Mouse (Mus musculus) MEL (cell line): Measurements from ENCODE around the gene Tshr.

Experiments used
- CHD2 ChIP-seq: IDR thresholded peaks from 2 replicates; pipeline ENCODE4 v1.6.1; 2011; ENCODE audit warnings: low read length, improper control_type of control experiment
- CTCF ChIP-seq, 3 experiments: IDR thresholded peaks in 2 of 3; conservative IDR thresholded peaks in 1 of 3; 2 replicates each; pipeline ENCODE4 v1.5.1; 2011 to 2012; ENCODE audit warnings: low read length in 3 of 3, low read depth in 2 of 3, mild to moderate bottlenecking in 2 of 3, improper control_type of control experiment in 1 of 3, inconsistent platforms in 1 of 3, mixed read lengths in 1 of 3, moderate library complexity in 1 of 3; ENCODE audit not compliant: control insufficient read depth in 1 of 3, insufficient read depth in 1 of 3, poor library complexity in 1 of 3, severe bottlenecking in 1 of 3
- EP300 ChIP-seq, 2 experiments: IDR thresholded peaks; 2 replicates each; pipeline ENCODE4 v1.6.1; 2011; ENCODE audit warnings: improper control_type of control experiment in 2 of 2, low read length in 2 of 2, low read depth in 1 of 2, mild to moderate bottlenecking in 1 of 2
- ETS1 ChIP-seq: IDR thresholded peaks from 2 replicates; pipeline ENCODE4 v1.6.1; 2012; ENCODE audit warnings: low read depth, mild to moderate bottlenecking, inconsistent platforms, low read length, improper control_type of control experiment, moderate library complexity
- GATA1 ChIP-seq: IDR thresholded peaks from 2 replicates; pipeline ENCODE4 v1.6.1; 2011; ENCODE audit warnings: low read depth, low read length, improper control_type of control experiment
- JUND ChIP-seq: IDR thresholded peaks from 2 replicates; pipeline ENCODE4 v1.6.1; 2011; ENCODE audit warnings: low read depth, mild to moderate bottlenecking, improper control_type of control experiment, low read length
- MAFK ChIP-seq: IDR thresholded peaks from 2 replicates; pipeline ENCODE4 v1.6.1; 2011; ENCODE audit warnings: low read depth, mild to moderate bottlenecking, low read length, improper control_type of control experiment, borderline replicate concordance
- MAX ChIP-seq: IDR thresholded peaks from 2 replicates; pipeline ENCODE4 v1.6.1; 2011; ENCODE audit warnings: low read length, improper control_type of control experiment
- MXI1 ChIP-seq: IDR thresholded peaks from 2 replicates; pipeline ENCODE4 v1.6.1; 2011; ENCODE audit warnings: mild to moderate bottlenecking, low read depth, low read length, improper control_type of control experiment
- POLR2A ChIP-seq, 2 experiments: IDR thresholded peaks; 2 replicates each; pipeline ENCODE4 v1.6.1; 2011 to 2012; ENCODE audit warnings: low read length in 2 of 2, mild to moderate bottlenecking in 2 of 2, control low read depth in 1 of 2, improper control_type of control experiment in 1 of 2, low read depth in 1 of 2, moderate library complexity in 1 of 2; ENCODE audit not compliant: control insufficient read depth in 1 of 2, insufficient read depth in 1 of 2, poor library complexity in 1 of 2
- RCOR1 ChIP-seq: IDR thresholded peaks from 2 replicates; pipeline ENCODE4 v1.6.1; 2012; ENCODE audit warnings: low read depth, mild to moderate bottlenecking, inconsistent platforms, low read length, improper control_type of control experiment
- TAL1 ChIP-seq: IDR thresholded peaks from 2 replicates; pipeline ENCODE4 v1.6.1; 2012; ENCODE audit warnings: mild to moderate bottlenecking, inconsistent platforms, low read length, moderate library complexity, mixed read lengths
- USF1 ChIP-seq: IDR thresholded peaks from 2 replicates; pipeline ENCODE4 v1.6.1; 2014; ENCODE audit warnings: low read depth, mild to moderate bottlenecking, inconsistent platforms, low read length, improper control_type of control experiment, moderate library complexity

GRCm38 (mm10) chr12:91421272-91421671 is 36.9 kb downstream of the Tshr start:
- TF ChIP-seq MAFK: no peak
- no peak for TF ChIP-seq GATA1
- no peak for TF ChIP-seq POLR2A (IDR thresholded peaks at IDR 0.05; ENCODE audit: control insufficient read depth in 1 of 2, insufficient read depth in 1 of 2, low read depth in 1 of 2, low read length in 2 of 2, poor library complexity in 1 of 2)
- TF ChIP-seq CTCF (IDR thresholded peaks at IDR 0.05 in 2 of 3, conservative IDR thresholded peaks at IDR 0.05 in 1 of 3; ENCODE audit: control insufficient read depth in 1 of 3, insufficient read depth in 1 of 3, low read depth in 2 of 3, low read length in 3 of 3, poor library complexity in 1 of 3, severe bottlenecking in 1 of 3): no peak
- no peak for TF ChIP-seq CHD2
- TF ChIP-seq EP300 (IDR thresholded peaks at IDR 0.05; ENCODE audit: low read depth in 1 of 2, low read length in 2 of 2): no peak
- no peak for TF ChIP-seq JUND
- TF ChIP-seq TAL1: no peak
- TF ChIP-seq MXI1: no peak
- no peak for TF ChIP-seq USF1
- no peak for TF ChIP-seq MAX
- TF ChIP-seq RCOR1: no peak
- TF ChIP-seq ETS1: no peak
